Mouse (Mus musculus) embryo, embryonic 11 days (tissue): ENCODE results near the gene Hip1r.

Experiments used
- DNase-seq: peaks from one replicate; pipeline ENCODE4 v3.0.0-alpha.2; 2015

Hip1r gene

GRCm38 (mm10) chr5:123973299-123974178 lies at the start of gene Hip1r:
Gene Hip1r, plus strand, starts transcription at chr5:123973628.
- peak; percentile 77 for DNase-seq

- no peak for DNase-seq
Measured at GRCm38 (mm10) chr5:123927118-123927517, 46.3 kb upstream of the Hip1r start, which contains the start of gene Gm43518. Gene Gm43518, plus strand, starts transcription at chr5:123927418.

- peak; percentile 99 for DNase-seq
Measured at GRCm38 (mm10) chr5:123930508-123930989, 42.9 kb upstream of the Hip1r start, which contains the start of gene Ccdc62. Gene Ccdc62, plus strand, starts transcription at chr5:123930679.

GRCm38 (mm10) chr5:123931131-123931530 lies 42.3 kb upstream of the Hip1r start:
- DNase-seq: no peak

GRCm38 (mm10) chr5:123932927-123933326 lies 40.5 kb upstream of the Hip1r start:
- no peak for DNase-seq

- DNase-seq: no peak
Measured at GRCm38 (mm10) chr5:123933556-123933955, 39.9 kb upstream of the Hip1r start.

GRCm38 (mm10) chr5:123933957-123934591 lies 39.4 kb upstream of the Hip1r start:
- peak; percentile 60 for DNase-seq

GRCm38 (mm10) chr5:123935931-123936330 lies 37.5 kb upstream of the Hip1r start:
- DNase-seq: no peak

- DNase-seq: no peak
Measured at GRCm38 (mm10) chr5:123938479-123938878, 34.9 kb upstream of the Hip1r start.

GRCm38 (mm10) chr5:123946546-123946945 lies 26.9 kb upstream of the Hip1r start:
- no peak for DNase-seq

GRCm38 (mm10) chr5:123947041-123947761 lies 26.2 kb upstream of the Hip1r start:
- peak; percentile 85 for DNase-seq

- no peak for DNase-seq
Measured at GRCm38 (mm10) chr5:123952365-123953045, 20.9 kb upstream of the Hip1r start.

GRCm38 (mm10) chr5:123957213-123957612 lies 16.2 kb upstream of the Hip1r start:
- DNase-seq: no peak

- DNase-seq: no peak
Measured at GRCm38 (mm10) chr5:123959018-123959417, 14.4 kb upstream of the Hip1r start.

- no peak for DNase-seq
Measured at GRCm38 (mm10) chr5:123960129-123960528, 13.3 kb upstream of the Hip1r start.

- DNase-seq: no peak
Measured at GRCm38 (mm10) chr5:123961046-123961445, 12.4 kb upstream of the Hip1r start.

- DNase-seq: no peak
Measured at GRCm38 (mm10) chr5:123964208-123964607, 9.2 kb upstream of the Hip1r start.

GRCm38 (mm10) chr5:123966759-123967158 lies 6.7 kb upstream of the Hip1r start:
- DNase-seq: no peak

GRCm38 (mm10) chr5:123968468-123968867 lies 5.0 kb upstream of the Hip1r start:
- DNase-seq: no peak

GRCm38 (mm10) chr5:123969216-123969615 lies 4.2 kb upstream of the Hip1r start:
- no peak for DNase-seq

GRCm38 (mm10) chr5:123970576-123970975 lies 2.9 kb upstream of the Hip1r start:
- no peak for DNase-seq

GRCm38 (mm10) chr5:123972453-123972852 lies 975 bp upstream of the Hip1r start:
- no peak for DNase-seq

GRCm38 (mm10) chr5:123974179-123974485 lies 704 bp downstream of the Hip1r start:
- no peak for DNase-seq
